Mouse (Mus musculus): ENCODE results near the gene Xpc.

- no peak for TF ChIP-seq CTCF (IDR thresholded peaks at IDR 0.05; ENCODE audit: low read depth, low read length)
- TF ChIP-seq POLR2A (IDR thresholded peaks at IDR 0.05; ENCODE audit: borderline replicate concordance, low read depth, low read length), result no peak
Observed at GRCm38 (mm10) chr6:91534268-91534667, 18.6 kb upstream of the Xpc start.
